Mouse (Mus musculus): Measurements from ENCODE around the gene Mllt10. TPM values are rescaled to one million over a fixed set of nuclear protein-coding genes. Genes with fewer than 3 reads are reported as not detected.
"Not testable (repeated sequence)": the region's sequence is repeated elsewhere in the genome, so short reads cannot be mapped to it uniquely, and the experiment has no call there.

Gene Mllt10
- polyA plus RNA-seq, 1 experiment from 2014 or later: 43.5 TPM

DNA sequence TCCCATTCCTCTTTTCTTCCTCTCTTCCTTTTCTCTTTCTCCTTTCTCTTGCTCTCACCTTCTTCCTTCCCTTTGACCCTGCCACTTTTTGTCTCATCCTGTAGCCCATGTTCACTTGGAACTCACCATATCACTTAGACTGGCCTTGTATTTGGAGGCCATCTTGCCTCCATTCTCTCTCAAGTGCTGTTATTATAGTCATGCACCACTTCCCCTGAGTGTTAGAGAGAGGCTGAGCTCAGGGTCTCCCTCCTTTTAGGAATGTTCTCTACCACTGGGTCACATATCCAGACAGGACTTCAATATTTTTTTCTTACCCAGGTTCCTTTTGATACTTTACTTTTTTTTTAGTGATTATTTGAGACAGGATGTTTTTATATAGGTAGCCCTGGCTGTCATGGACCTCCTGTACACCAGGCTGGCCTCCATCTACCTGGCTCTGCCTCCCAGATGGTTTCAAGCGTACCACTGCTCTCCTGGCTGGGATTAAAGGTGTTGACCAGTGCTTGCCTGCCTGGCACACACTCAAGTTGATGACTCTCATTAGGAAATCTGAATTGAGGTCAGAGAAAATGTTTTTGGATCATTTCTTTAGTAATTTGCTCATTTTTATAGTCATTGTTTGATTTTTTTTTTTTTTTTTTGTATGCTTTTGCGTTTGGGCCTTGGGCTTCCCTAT is 25.3 kb downstream of the Mllt10 start:
- no peak overlapping the region for H3K27ac ChIP-seq (ENCODE audit: low read depth, low read length)
- no peaks in the 10 kb centered on the region for H3K9me3 ChIP-seq (replicated peaks; ENCODE audit: control insufficient read depth, low read length)
- DNase-seq (ENCODE audit: low spot score): no peak
- H3K4me2 ChIP-seq (ENCODE audit: low read length): no peak overlapping the region
- 93% methylated on average over 2 of the region's 2 CpGs for WGBS
- H3K36me3 ChIP-seq (ENCODE audit: control insufficient read depth, insufficient read depth, low read length): peaks cover 66% of the 10 kb centered on the region
- H3K9ac ChIP-seq (ENCODE audit: low read length): no peak overlapping the region
- ATAC-seq: no peak
- H3K27me3 ChIP-seq (replicated peaks; ENCODE audit: control insufficient read depth, insufficient read depth, low read length): no peaks in the 10 kb centered on the region
- H3K4me3 ChIP-seq (ENCODE audit: low read depth, low read length): no peak overlapping the region
- no peaks in the 10 kb centered on the region for H3K4me1 ChIP-seq (ENCODE audit: control insufficient read depth, insufficient read depth, low read length)

DNA sequence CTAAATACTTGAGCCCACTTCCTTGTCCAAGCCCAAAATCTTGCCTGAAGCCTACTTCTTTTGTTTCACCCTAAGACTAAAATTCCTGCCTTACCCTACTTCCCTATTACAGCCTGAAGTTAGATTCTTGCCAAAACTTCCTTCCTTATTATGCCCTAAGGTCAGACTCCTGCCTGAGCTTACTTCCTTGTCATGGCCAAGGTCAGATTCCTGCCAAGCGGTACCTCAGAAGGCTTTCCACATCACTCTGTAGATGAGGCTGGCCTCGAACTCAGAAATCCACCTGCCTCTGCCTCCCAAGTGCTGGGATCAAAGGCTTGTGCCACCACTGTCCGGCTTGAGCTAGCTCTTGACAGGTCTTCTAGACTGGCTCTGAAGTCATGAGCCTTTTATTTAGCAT is 32.7 kb downstream of the Mllt10 start:
- WGBS: 92% methylated on average over 3 of the region's 3 CpGs
- H3K4me3 ChIP-seq (ENCODE audit: low read depth, low read length); H3K9ac ChIP-seq (ENCODE audit: low read length); H3K9me3 ChIP-seq (replicated peaks; ENCODE audit: control insufficient read depth, low read length); DNase-seq (ENCODE audit: low spot score); H3K4me2 ChIP-seq (ENCODE audit: low read length); H3K27ac ChIP-seq (ENCODE audit: low read depth, low read length); ATAC-seq; H3K27me3 ChIP-seq (replicated peaks; ENCODE audit: control insufficient read depth, insufficient read depth, low read length); H3K4me1 ChIP-seq (ENCODE audit: control insufficient read depth, insufficient read depth, low read length): not testable (repeated sequence)
- peaks cover 61% of the 10 kb centered on the region for H3K36me3 ChIP-seq (ENCODE audit: control insufficient read depth, insufficient read depth, low read length)

DNA sequence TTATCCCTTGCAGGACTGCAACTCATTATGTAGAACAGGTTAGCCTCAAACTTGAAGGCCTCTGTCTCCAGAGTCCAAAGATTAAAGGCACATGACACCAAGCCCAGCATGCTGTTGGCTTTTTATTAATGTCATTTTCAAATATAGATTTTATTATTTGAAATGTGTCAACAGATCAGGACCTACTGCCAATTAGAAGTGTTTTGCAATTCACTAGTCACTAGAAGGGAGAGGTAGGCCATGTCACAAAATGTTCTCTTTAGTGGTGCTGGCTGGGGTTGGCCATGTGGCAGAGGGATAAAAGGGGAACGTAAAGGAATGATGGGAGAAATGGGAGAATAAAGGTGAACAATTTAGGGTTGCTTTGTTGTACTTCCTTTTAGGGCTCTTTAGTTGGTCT is 38.8 kb downstream of the Mllt10 start:
- DNase-seq (ENCODE audit: low spot score) (no peak), ATAC-seq (no peak)
- H3K36me3 ChIP-seq (ENCODE audit: control insufficient read depth, insufficient read depth, low read length): peaks cover 22% of the 10 kb centered on the region
- no peak overlapping the region for H3K9ac ChIP-seq (ENCODE audit: low read length)
- no peaks in the 10 kb centered on the region for H3K4me1 ChIP-seq (ENCODE audit: control insufficient read depth, insufficient read depth, low read length)
- H3K4me3 ChIP-seq (ENCODE audit: low read depth, low read length): no peak overlapping the region
- H3K27me3 ChIP-seq (replicated peaks; ENCODE audit: control insufficient read depth, insufficient read depth, low read length): no peaks in the 10 kb centered on the region
- 83% methylated on average over 1 of the region's 1 CpGs for WGBS
- H3K9me3 ChIP-seq (replicated peaks; ENCODE audit: control insufficient read depth, low read length): no peaks in the 10 kb centered on the region
- H3K4me2 ChIP-seq (ENCODE audit: low read length): no peak overlapping the region
- no peak overlapping the region for H3K27ac ChIP-seq (ENCODE audit: low read depth, low read length)

DNA sequence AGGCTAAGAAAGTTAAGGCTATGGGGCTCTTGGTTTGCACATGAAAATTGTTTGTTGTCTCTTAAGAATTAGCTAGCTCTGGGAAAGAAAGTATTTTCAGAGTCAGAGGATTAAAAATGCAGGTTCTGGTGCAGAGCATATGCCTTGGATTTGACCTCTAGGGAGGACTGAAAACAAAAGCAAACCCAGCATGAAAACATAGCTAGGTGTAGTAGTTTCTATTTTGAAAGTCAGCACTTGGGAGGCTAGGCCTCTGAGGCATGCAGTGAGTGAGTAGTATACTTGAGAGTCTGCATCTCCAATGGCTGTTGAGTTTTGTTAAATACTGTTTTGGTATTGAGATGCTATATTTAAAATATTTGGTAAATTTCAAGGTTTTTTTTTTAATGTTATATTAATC is 39.3 kb downstream of the Mllt10 start:
- H3K4me3 ChIP-seq (ENCODE audit: low read depth, low read length): no peak overlapping the region
- no peaks in the 10 kb centered on the region for H3K9me3 ChIP-seq (replicated peaks; ENCODE audit: control insufficient read depth, low read length)
- H3K4me1 ChIP-seq (ENCODE audit: control insufficient read depth, insufficient read depth, low read length): no peaks in the 10 kb centered on the region
- no peak for DNase-seq (ENCODE audit: low spot score)
- H3K27me3 ChIP-seq (replicated peaks; ENCODE audit: control insufficient read depth, insufficient read depth, low read length): no peaks in the 10 kb centered on the region
- no peak overlapping the region for H3K27ac ChIP-seq (ENCODE audit: low read depth, low read length)
- no peak overlapping the region for H3K4me2 ChIP-seq (ENCODE audit: low read length)
- peaks cover 22% of the 10 kb centered on the region for H3K36me3 ChIP-seq (ENCODE audit: control insufficient read depth, insufficient read depth, low read length)
- no peak overlapping the region for H3K9ac ChIP-seq (ENCODE audit: low read length)
- ATAC-seq: no peak

DNA sequence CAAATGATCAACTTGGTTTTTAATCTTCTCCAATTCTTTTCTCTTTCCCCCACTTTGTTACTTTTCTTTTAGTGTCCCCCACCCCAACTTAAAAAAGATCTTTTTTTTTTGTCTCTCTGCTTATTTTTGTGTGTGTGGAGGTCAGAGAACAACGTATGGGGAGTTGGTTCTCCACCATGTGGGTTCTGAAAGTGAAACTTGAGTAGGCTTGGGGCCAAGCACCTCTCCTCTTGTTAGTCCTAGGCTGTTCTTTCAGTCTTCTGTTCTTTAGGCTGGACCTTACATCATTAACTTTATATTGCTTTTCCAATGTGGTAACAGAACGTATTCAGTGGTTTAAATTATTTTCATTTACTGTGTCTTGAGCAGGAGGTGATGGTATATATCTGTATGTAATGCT is 40.8 kb downstream of the Mllt10 start:
- H3K9ac ChIP-seq (ENCODE audit: low read length): no peak overlapping the region
- no peaks in the 10 kb centered on the region for H3K9me3 ChIP-seq (replicated peaks; ENCODE audit: control insufficient read depth, low read length)
- H3K36me3 ChIP-seq (ENCODE audit: control insufficient read depth, insufficient read depth, low read length): peaks cover 19% of the 10 kb centered on the region; the same call in 1 of the 2 replicates
- no peak overlapping the region for H3K4me3 ChIP-seq (ENCODE audit: low read depth, low read length)
- no peak overlapping the region for H3K27ac ChIP-seq (ENCODE audit: low read depth, low read length)
- no peaks in the 10 kb centered on the region for H3K4me1 ChIP-seq (ENCODE audit: control insufficient read depth, insufficient read depth, low read length)
- WGBS: 67% methylated on average over 2 of the region's 2 CpGs
- no peaks in the 10 kb centered on the region for H3K27me3 ChIP-seq (replicated peaks; ENCODE audit: control insufficient read depth, insufficient read depth, low read length)
- ATAC-seq (no peak), DNase-seq (ENCODE audit: low spot score) (no peak)
- no peak overlapping the region for H3K4me2 ChIP-seq (ENCODE audit: low read length)

DNA sequence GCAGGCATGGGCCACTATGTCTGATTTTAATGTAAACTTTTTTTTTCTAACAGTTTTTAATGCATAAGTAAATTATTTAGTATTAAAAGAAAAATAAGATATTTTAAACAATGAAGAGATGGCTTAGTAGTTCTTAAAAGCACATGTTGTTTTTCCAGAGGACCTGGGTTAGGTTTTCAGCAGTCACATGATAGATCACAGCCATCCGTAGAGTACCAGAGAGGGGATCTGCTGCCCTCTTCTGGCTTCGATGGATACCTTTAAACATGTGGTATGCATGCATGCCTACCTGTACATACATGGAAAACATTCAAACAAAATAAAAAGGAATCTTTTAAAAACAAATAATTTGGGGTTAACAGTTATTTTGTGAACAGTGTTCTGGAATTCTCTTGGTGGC is 45.9 kb downstream of the Mllt10 start:
- DNase-seq (ENCODE audit: low spot score) (no peak), ATAC-seq (no peak)
- 96% methylated on average over 2 of the region's 2 CpGs for WGBS

DNA sequence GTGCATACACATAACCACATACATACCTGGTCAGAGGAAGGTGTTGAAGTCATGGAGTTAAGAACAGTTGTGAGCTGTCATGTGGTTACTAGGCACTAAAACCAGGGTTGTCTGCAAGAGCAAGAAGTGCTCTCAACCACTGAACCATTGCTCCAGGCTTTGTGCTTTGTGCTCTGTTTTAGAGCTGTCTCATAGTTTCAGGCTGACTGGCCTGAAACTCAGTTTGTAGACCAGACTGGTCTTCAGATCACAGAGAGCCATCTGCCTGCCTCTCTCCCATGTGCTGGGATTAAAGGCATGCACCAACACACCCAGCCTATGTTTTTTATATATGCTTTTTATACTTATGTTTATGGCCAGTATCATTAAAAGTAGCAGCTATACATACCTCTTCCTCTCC is 52.5 kb downstream of the Mllt10 start:
- no peak for DNase-seq (ENCODE audit: low spot score)
- ATAC-seq: no peak
- Histone ChIP-seq H3K9me3 (replicated peaks; ENCODE audit: control insufficient read depth, low read length) (no peaks in the 10 kb centered on the region), H3K4me1 (ENCODE audit: control insufficient read depth, insufficient read depth, low read length) (no peaks in the 10 kb centered on the region), H3K4me3 (ENCODE audit: low read depth, low read length) (no peak overlapping the region), H3K36me3 (ENCODE audit: control insufficient read depth, insufficient read depth, low read length) (peaks cover 13% of the 10 kb centered on the region), H3K4me2 (ENCODE audit: low read length) (no peak overlapping the region), H3K27me3 (replicated peaks; ENCODE audit: control insufficient read depth, insufficient read depth, low read length) (no peaks in the 10 kb centered on the region), H3K9ac (ENCODE audit: low read length) (no peak overlapping the region), H3K27ac (ENCODE audit: low read depth, low read length) (no peak overlapping the region)

More for the DNA sequence above, 45.9 kb downstream of the Mllt10 start:
- H3K9ac ChIP-seq (ENCODE audit: low read length): no peak overlapping the region
- no peak overlapping the region for H3K27ac ChIP-seq (ENCODE audit: low read depth, low read length)
- H3K4me3 ChIP-seq (ENCODE audit: low read depth, low read length): no peak overlapping the region
- no peaks in the 10 kb centered on the region for H3K4me1 ChIP-seq (ENCODE audit: control insufficient read depth, insufficient read depth, low read length)
- peaks cover 6% of the 10 kb centered on the region; the same call in 1 of the 2 replicates for H3K36me3 ChIP-seq (ENCODE audit: control insufficient read depth, insufficient read depth, low read length)
- no peak overlapping the region for H3K4me2 ChIP-seq (ENCODE audit: low read length)
- no peaks in the 10 kb centered on the region for H3K9me3 ChIP-seq (replicated peaks; ENCODE audit: control insufficient read depth, low read length)
- no peaks in the 10 kb centered on the region for H3K27me3 ChIP-seq (replicated peaks; ENCODE audit: control insufficient read depth, insufficient read depth, low read length)

DNA sequence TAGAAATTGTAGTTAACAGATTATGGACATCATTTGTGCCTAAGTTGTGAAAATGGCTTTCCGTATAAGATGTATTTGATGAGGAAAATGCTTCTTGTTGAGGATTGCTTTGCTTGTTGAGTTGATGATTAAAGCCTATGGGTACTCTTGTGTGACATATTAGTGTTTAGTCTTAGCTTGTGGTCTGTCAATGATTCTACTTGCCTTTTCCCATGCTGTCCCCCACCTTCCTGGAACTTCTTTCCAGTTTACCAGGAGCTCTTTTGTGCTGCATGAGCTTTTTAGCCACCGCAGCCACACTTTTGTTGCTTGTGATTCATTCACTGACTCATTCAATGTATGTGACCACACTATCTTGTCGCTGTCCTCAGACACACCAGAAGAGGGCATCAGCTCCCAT is 53.2 kb downstream of the Mllt10 start:
- Histone ChIP-seq H3K36me3 (ENCODE audit: control insufficient read depth, insufficient read depth, low read length) (peaks cover 13% of the 10 kb centered on the region), H3K9ac (ENCODE audit: low read length) (no peak overlapping the region), H3K27me3 (replicated peaks; ENCODE audit: control insufficient read depth, insufficient read depth, low read length) (no peaks in the 10 kb centered on the region), H3K9me3 (replicated peaks; ENCODE audit: control insufficient read depth, low read length) (no peaks in the 10 kb centered on the region), H3K4me3 (ENCODE audit: low read depth, low read length) (no peak overlapping the region), H3K4me2 (ENCODE audit: low read length) (no peak overlapping the region), H3K27ac (ENCODE audit: low read depth, low read length) (no peak overlapping the region), H3K4me1 (ENCODE audit: control insufficient read depth, insufficient read depth, low read length) (no peaks in the 10 kb centered on the region)
- ATAC-seq (no peak), DNase-seq (ENCODE audit: low spot score) (no peak)
- 95% methylated on average over 3 of the region's 3 CpGs for WGBS

DNA sequence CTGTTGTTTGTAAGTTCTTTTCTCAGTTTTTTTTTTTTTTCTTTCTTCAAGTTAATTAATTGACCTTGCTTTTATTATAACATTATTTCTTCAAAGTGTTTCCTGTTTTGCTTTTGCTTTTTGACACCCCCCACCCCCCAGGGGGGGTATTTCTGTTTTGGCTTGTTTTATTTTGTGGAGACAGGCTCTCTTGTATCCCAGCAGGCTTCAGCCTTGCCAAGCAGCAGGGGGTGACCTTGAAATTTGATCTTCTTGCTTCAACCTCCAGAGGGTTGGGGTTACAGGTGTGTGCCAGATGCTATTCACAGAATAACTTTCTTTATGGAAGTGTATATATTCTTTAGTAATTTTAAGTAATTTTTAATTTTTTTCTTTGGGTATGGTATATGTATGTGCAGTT is 56.4 kb downstream of the Mllt10 start:
- no peak overlapping the region for H3K9ac ChIP-seq (ENCODE audit: low read length)
- H3K9me3 ChIP-seq (replicated peaks; ENCODE audit: control insufficient read depth, low read length): no peaks in the 10 kb centered on the region
- peaks cover 20% of the 10 kb centered on the region for H3K36me3 ChIP-seq (ENCODE audit: control insufficient read depth, insufficient read depth, low read length)
- H3K27me3 ChIP-seq (replicated peaks; ENCODE audit: control insufficient read depth, insufficient read depth, low read length): no peaks in the 10 kb centered on the region
- H3K4me1 ChIP-seq (ENCODE audit: control insufficient read depth, insufficient read depth, low read length): no peaks in the 10 kb centered on the region
- no peak overlapping the region for H3K27ac ChIP-seq (ENCODE audit: low read depth, low read length)
- H3K4me3 ChIP-seq (ENCODE audit: low read depth, low read length): no peak overlapping the region
- ATAC-seq: no peak
- H3K4me2 ChIP-seq (ENCODE audit: low read length): no peak overlapping the region
- no peak for DNase-seq (ENCODE audit: low spot score)
